Mouse (Mus musculus) heart, adult 2 months (tissue): ENCODE measurements around the gene Spata2l. TPM values are rescaled to one million over a fixed set of nuclear protein-coding genes. Genes with fewer than 3 reads are reported as not detected.
"Not testable (repeated sequence)": the region's sequence is repeated elsewhere in the genome, so short reads cannot be mapped to it uniquely, and the experiment has no call there.

ENCODE experiments used
- DNase-seq, 2 experiments: peaks; one replicate each; pipeline ENCODE4 v3.0.0; 2021
- H3K27ac ChIP-seq: fragments of 200-600 bp; 2 replicates; pipeline ENCODE4 v1.8.1; 2022
- H3K27me3 ChIP-seq: fragments of 200-500 bp; 2 replicates; pipeline ENCODE4 v1.6.1; 2012; ENCODE audit warnings: mild to moderate bottlenecking, low read length, inconsistent platforms, mixed read lengths; ENCODE audit not compliant: control insufficient read depth, insufficient read depth
- H3K36me3 ChIP-seq: fragments of 200-500 bp; 2 replicates; pipeline ENCODE4 v1.6.1; 2012; ENCODE audit warnings: low read length, inconsistent platforms; ENCODE audit not compliant: control insufficient read depth, insufficient read depth
- H3K4me1 ChIP-seq: fragments of 200-500 bp; 2 replicates; pipeline ENCODE4 v1.6.1; 2011; ENCODE audit warnings: low read length; ENCODE audit not compliant: control insufficient read depth, insufficient read depth
- H3K4me3 ChIP-seq: fragments of 200-600 bp; 2 replicates; pipeline ENCODE4 v1.8.1; 2022
- H3K79me2 ChIP-seq: fragments of 200-500 bp; replicated peaks from 2 replicates; pipeline ENCODE4 v1.6.1; 2012; ENCODE audit warnings: mild to moderate bottlenecking, inconsistent platforms, low read length, moderate library complexity, mixed read lengths; ENCODE audit not compliant: control insufficient read depth, insufficient read depth
- H3K9ac ChIP-seq: fragments of 200-500 bp; 2 replicates; pipeline ENCODE4 v1.6.1; 2012; ENCODE audit warnings: low read depth, mild to moderate bottlenecking, control low read depth, inconsistent platforms, low read length, mixed read lengths
- CTCF ChIP-seq: fragments of 200-600 bp; IDR thresholded peaks from 2 replicates; pipeline ENCODE4 v1.8.1; 2022; ENCODE audit warnings: antibody characterized with exemption, mild to moderate bottlenecking, moderate library complexity
- EP300 ChIP-seq: fragments of 200-500 bp; IDR thresholded peaks from 2 replicates; pipeline ENCODE4 v1.6.1; 2011; ENCODE audit warnings: low read depth, low read length, control low read depth; ENCODE audit not compliant: insufficient read depth
- POLR2A ChIP-seq: fragments of 200-500 bp; IDR thresholded peaks from 2 replicates; pipeline ENCODE4 v1.6.1; 2011; ENCODE audit warnings: mild to moderate bottlenecking, low read depth, low read length, control low read depth; ENCODE audit not compliant: insufficient read depth
- WGBS: fragments of 180-500 bp; shearing (Covaris S2); methylation state at CpG from one replicate; pipeline ENCODE4 v1.1.7; 2018; 5-methylcytosine and 5-hydroxymethylcytosine counted together
- intact Hi-C: fragments of 180-260 bp; cut with DNase I; formaldehyde crosslinking; loops from one replicate; pipeline ENCODE4 v1.15.1; 2025
- polyA plus RNA-seq: library from polyadenylated mRNA; depleted of rRNA; stranded (reverse); fragments of >200 nt; gene quantifications from 2 replicates; pipeline ENCODE4 v1.2.3, GENCODE M21; 2012
- total RNA-seq, 2 experiments: library from RNA; stranded (reverse); gene quantifications; 2 replicates each; pipeline ENCODE4 v1.2.3; 2021

Spata2l gene
- total and polyA plus RNA-seq, 3 experiments: 6.0 to 7.5 (median 6.7) TPM

- no peak for DNase-seq
- Histone ChIP-seq H3K4me1 (peaks cover 4% of the 10 kb centered on the region), H3K79me2 (no peaks in the 10 kb centered on the region), H3K9ac (no peak overlapping the region), H3K36me3 (no peaks in the 10 kb centered on the region), H3K27ac (no peak overlapping the region), H3K27me3 (no peaks in the 10 kb centered on the region), H3K4me3 (no peak overlapping the region)
- 59% methylated on average over 13 of the region's 13 CpGs for WGBS
- TF ChIP-seq CTCF (no peak), POLR2A (no peak), EP300 (no peak)
- intact Hi-C loops: no loop called here
Observed at GRCm38 (mm10) chr8:123233300-123233699, 2.7 kb downstream of the Spata2l start.

DNA sequence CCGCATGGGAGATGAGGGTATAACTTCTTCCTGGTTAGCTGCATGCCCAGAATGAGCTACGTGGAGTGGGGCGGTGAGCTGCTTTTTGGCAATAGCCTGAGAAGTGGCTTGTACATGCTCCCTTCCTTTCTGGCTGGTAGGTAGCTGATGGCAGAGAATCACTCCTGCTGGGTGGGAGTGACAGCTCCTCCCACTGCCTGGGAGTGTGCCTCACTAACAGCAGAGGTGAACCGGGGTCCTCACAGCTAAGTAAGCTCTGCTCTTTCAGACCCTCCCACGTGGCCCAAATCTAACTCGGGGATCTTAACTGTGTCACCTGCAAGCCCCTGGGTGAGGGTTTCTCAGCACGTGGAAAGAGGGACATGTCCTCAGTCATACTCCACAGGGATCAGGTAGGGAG, 3.5 kb downstream of the Spata2l start:
- no peaks in the 10 kb centered on the region for H3K36me3 ChIP-seq
- H3K27me3 ChIP-seq: no peaks in the 10 kb centered on the region
- TF ChIP-seq EP300 (no peak), CTCF (no peak), POLR2A (no peak)
- peaks cover 4% of the 10 kb centered on the region for H3K4me1 ChIP-seq
- H3K27ac ChIP-seq: no peak overlapping the region
- intact Hi-C loops: no loop called here
- no peaks in the 10 kb centered on the region for H3K79me2 ChIP-seq
- no peak for DNase-seq
- H3K9ac ChIP-seq: no peak overlapping the region
- WGBS: 51% methylated on average over 7 of the region's 7 CpGs
- no peak overlapping the region for H3K4me3 ChIP-seq

DNA sequence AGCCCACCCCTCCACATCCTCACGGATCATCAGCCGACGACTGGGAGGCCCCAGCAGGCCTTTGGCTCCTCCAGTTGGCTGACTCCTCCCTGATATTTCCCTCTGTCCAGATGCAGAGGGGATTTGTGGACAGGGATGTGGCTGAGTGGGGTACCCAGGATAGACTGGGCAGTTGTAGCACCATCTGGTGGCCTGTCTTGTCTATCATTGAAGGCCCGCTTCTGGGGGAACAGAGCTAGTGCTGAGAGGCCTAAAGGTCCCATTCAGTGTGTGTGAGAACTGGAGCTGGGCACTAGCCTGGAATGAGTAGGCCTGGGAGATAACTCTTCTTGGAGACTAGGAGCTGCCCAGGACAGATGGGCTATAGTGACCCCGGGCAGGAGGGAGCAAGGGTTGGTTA, 4.3 kb downstream of the Spata2l start:
- no peaks in the 10 kb centered on the region for H3K36me3 ChIP-seq
- H3K9ac ChIP-seq: no peak overlapping the region
- WGBS: 58% methylated on average over 5 of the region's 5 CpGs
- H3K27ac ChIP-seq: no peak overlapping the region
- no peaks in the 10 kb centered on the region for H3K27me3 ChIP-seq
- no peaks in the 10 kb centered on the region for H3K79me2 ChIP-seq
- TF ChIP-seq CTCF (peak; percentile 47), POLR2A (no peak), EP300 (no peak)
- no peak overlapping the region for H3K4me3 ChIP-seq
- DNase-seq: peak in 1 of 2 experiments; percentile 19
- peaks cover 4% of the 10 kb centered on the region for H3K4me1 ChIP-seq
- intact Hi-C loops: no loop called here

DNA sequence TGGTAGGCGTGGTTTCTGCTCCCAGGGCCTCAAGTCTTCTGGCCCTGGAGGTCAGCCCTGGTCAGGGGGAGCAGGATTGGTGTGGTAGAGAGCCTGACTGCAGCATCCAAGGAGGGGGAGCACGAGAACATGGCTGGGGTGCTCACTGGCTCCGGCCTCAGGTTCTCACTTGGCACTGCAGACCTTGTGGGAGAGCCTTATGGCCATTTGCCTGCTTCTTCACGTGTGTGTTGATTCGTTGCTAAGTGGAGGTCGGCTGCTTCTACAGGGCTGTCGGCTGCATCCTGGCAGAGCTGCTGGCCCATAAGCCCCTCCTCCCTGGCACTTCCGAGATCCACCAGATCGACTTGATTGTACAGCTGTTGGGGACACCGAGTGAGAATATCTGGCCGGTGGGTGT, 5.7 kb downstream of the Spata2l start:
- H3K36me3 ChIP-seq, H3K27me3 ChIP-seq, H3K79me2 ChIP-seq, DNase-seq, H3K4me3 ChIP-seq, H3K27ac ChIP-seq, H3K9ac ChIP-seq, intact Hi-C loops, H3K4me1 ChIP-seq: not testable (repeated sequence)
- 79% methylated on average over 11 of the region's 11 CpGs for WGBS

DNA sequence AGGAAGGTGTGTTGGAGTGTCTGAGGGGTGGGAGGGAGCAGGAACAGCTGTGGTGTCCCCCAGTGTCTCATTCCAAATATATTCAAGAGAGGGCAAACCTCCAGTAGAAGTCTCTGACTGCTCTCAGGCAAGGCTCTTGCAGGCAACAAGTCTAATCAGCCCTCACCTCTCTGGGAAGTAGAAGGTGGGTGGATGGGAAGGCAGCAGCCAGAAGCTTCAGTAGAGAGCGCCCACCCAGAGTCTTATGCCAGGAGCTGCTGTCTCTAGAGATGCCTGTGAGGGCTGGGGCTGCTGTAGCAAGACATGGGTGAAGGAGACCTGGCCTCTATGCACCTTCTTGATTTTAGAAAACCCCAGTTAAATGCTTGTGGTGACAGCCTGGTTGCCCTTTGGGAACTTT, 7.6 kb downstream of the Spata2l start:
- Histone ChIP-seq H3K27ac (no peak overlapping the region), H3K27me3 (no peaks in the 10 kb centered on the region), H3K4me3 (no peak overlapping the region), H3K36me3 (no peaks in the 10 kb centered on the region), H3K79me2 (no peaks in the 10 kb centered on the region), H3K4me1 (peaks cover 2% of the 10 kb centered on the region), H3K9ac (no peak overlapping the region)
- no peak for DNase-seq
- intact Hi-C loops: loop anchor here (10.0 kb wide), 2 partner anchors 256 to 854 kb away; partner anchors contain the start of gene Zc3h18
- TF ChIP-seq POLR2A: no peak
- 100% methylated on average over 1 of the region's 1 CpGs for WGBS

DNA sequence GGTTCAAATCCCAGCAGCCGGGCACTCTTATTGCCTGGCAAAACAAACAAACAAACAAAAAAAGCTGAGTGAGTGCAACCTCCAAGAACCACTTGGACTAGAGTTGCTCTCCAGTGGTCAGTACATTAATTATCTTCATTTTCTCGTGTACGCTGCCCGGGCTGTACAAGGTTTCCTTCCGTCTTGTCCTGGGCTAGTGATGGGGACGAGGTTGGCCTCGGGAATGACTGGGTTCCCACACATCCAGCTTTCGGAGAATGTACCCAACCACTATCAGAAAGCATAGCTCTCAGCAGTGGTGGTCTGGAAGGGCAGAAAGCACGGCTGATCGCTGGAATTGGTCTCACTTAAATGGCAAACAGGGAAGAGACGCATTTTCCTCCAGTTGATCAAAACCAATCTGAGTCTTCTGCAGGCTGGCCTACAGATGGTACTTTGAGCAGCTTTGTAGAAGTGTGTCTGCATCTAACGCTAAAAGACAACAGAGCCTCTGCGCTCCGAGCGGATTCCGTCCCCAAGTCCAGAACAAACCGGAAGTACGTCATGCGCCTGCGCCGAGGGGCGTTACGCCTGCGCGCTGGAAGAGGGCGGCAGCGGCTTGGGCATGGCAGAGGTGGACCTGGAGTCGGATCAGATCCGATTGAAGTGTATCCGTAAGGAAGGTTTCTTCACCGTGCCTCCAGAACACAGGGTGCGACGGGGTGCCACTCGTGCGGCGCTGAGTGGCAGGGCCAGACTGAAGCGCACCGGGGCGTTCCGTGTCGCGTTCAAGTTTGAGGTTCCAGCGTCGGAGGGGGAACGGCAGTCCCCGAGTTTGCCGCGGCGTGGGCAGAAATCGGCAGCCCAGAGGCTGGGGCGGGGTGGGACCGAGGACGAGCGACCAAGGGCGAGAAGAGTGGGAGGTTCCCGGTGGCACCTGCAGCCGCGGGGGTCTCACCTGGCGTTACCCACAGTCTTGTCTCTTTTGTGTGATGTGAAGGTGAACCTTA, 11.5 kb downstream of the Spata2l start, which contains the start of gene Cdk10:
Cdk10 (plus strand) TSS at position 565 of the 989 bp plus-strand sequence.
- Histone ChIP-seq H3K27me3 (no peaks in the 10 kb centered on the region), H3K4me3 (peak within 1 kb of the TSS; percentile 75), H3K79me2 (no peaks in the 10 kb centered on the region), H3K27ac (peak within 1 kb of the TSS; percentile 85), H3K4me1 (peaks cover 2% of the 10 kb centered on the region), H3K36me3 (no peaks in the 10 kb centered on the region), H3K9ac (peak within 1 kb of the TSS; percentile 90)
- no peak for TF ChIP-seq CTCF
- TF ChIP-seq EP300: peak; percentile 70; the same call in 1 of the 2 replicates
- TF ChIP-seq POLR2A: peak; percentile 100
- WGBS: 2% methylated on average over 59 of the region's 59 CpGs
- intact Hi-C loops: loop anchor here (10.0 kb wide), 2 partner anchors 260 to 850 kb away; partner anchors contain the start of gene Zc3h18
- peak; percentile 94 to 97 for DNase-seq
